Mouse (Mus musculus): ENCODE results near the gene Szt2. TPM values are rescaled to one million over a fixed set of nuclear protein-coding genes. Genes with fewer than 3 reads are reported as not detected.

The Szt2 gene
- polyA plus RNA-seq, 1 experiment from 2014 or later = 8.6 TPM

- DNase-seq (ENCODE audit: low spot score) = no peak
- WGBS = 88% methylated on average over 6 of the region's 6 CpGs
- Histone ChIP-seq H3K36me3 (peaks cover 63% of the 10 kb centered on the region), H3K27me3 (ENCODE audit: insufficient read depth, poor library complexity, severe bottlenecking) (no peaks in the 10 kb centered on the region), H3K9me3 (no peaks in the 10 kb centered on the region), H3K4me1 (peaks cover 16% of the 10 kb centered on the region), H3K4me3 (no peak overlapping the region), H3K27ac (no peak overlapping the region)
Observed at GRCm38 (mm10) chr4:118362879-118363278, 46.2 kb downstream of the Szt2 start.

GRCm38 (mm10) chr4:118361451-118361850, 47.6 kb downstream of the Szt2 start:
- H3K4me1 ChIP-seq = peaks cover 16% of the 10 kb centered on the region
- WGBS = 84% methylated on average over 5 of the region's 5 CpGs
- H3K36me3 ChIP-seq = peaks cover 51% of the 10 kb centered on the region

GRCm38 (mm10) chr4:118359896-118360720, 49.0 kb downstream of the Szt2 start:
- no peaks in the 10 kb centered on the region for H3K9me3 ChIP-seq
- H3K36me3 ChIP-seq = peaks cover 38% of the 10 kb centered on the region
- peak overlapping the region; percentile 79 for H3K4me3 ChIP-seq
- H3K27ac ChIP-seq = peak overlapping the region; percentile 95
- H3K4me1 ChIP-seq = peaks cover 16% of the 10 kb centered on the region
- H3K27me3 ChIP-seq (ENCODE audit: insufficient read depth, poor library complexity, severe bottlenecking) = no peaks in the 10 kb centered on the region
- WGBS = 1% methylated on average over 54 of the region's 54 CpGs
- peak; percentile 90 for DNase-seq (ENCODE audit: low spot score)

More at GRCm38 (mm10) chr4:118361451-118361850, 47.6 kb downstream of the Szt2 start:
- no peak overlapping the region for H3K27ac ChIP-seq
- no peak for DNase-seq (ENCODE audit: low spot score)
- no peak overlapping the region for H3K4me3 ChIP-seq
- H3K27me3 ChIP-seq (ENCODE audit: insufficient read depth, poor library complexity, severe bottlenecking) = no peaks in the 10 kb centered on the region
- no peaks in the 10 kb centered on the region for H3K9me3 ChIP-seq

- no peaks in the 10 kb centered on the region for H3K27me3 ChIP-seq (ENCODE audit: insufficient read depth, poor library complexity, severe bottlenecking)
- H3K36me3 ChIP-seq = peaks cover 30% of the 10 kb centered on the region
- 18% methylated on average over 21 of the region's 21 CpGs for whole genome bisulfite sequencing
- peaks cover 16% of the 10 kb centered on the region for H3K4me1 ChIP-seq
- DNase-seq (ENCODE audit: low spot score) = no peak
- H3K27ac ChIP-seq = peak overlapping the region; percentile 95
- peak overlapping the region; percentile 79 for H3K4me3 ChIP-seq
- H3K9me3 ChIP-seq = no peaks in the 10 kb centered on the region
Observed at GRCm38 (mm10) chr4:118359211-118359895, 49.7 kb downstream of the Szt2 start.

GRCm38 (mm10) chr4:118358159-118358895, 50.7 kb downstream of the Szt2 start:
- H3K27me3 ChIP-seq (ENCODE audit: insufficient read depth, poor library complexity, severe bottlenecking) = no peaks in the 10 kb centered on the region
- no peak for DNase-seq (ENCODE audit: low spot score)
- H3K27ac ChIP-seq = no peak overlapping the region
- H3K4me3 ChIP-seq = no peak overlapping the region
- WGBS = 77% methylated on average over 17 of the region's 17 CpGs
- no peaks in the 10 kb centered on the region for H3K9me3 ChIP-seq
- H3K36me3 ChIP-seq = peaks cover 20% of the 10 kb centered on the region
- peaks cover 16% of the 10 kb centered on the region for H3K4me1 ChIP-seq

- Histone ChIP-seq H3K9me3 (no peaks in the 10 kb centered on the region), H3K27me3 (ENCODE audit: insufficient read depth, poor library complexity, severe bottlenecking) (no peaks in the 10 kb centered on the region), H3K27ac (no peak overlapping the region), H3K36me3 (peaks cover 12% of the 10 kb centered on the region), H3K4me1 (peaks cover 16% of the 10 kb centered on the region), H3K4me3 (no peak overlapping the region)
- 82% methylated on average over 8 of the region's 8 CpGs for WGBS
- no peak for DNase-seq (ENCODE audit: low spot score)
Observed at GRCm38 (mm10) chr4:118357504-118357903, 51.6 kb downstream of the Szt2 start.

GRCm38 (mm10) chr4:118356738-118357137, 52.3 kb downstream of the Szt2 start:
- Histone ChIP-seq H3K4me1 (peaks cover 16% of the 10 kb centered on the region), H3K4me3 (no peak overlapping the region), H3K36me3 (peaks cover 4% of the 10 kb centered on the region), H3K9me3 (no peaks in the 10 kb centered on the region), H3K27me3 (ENCODE audit: insufficient read depth, poor library complexity, severe bottlenecking) (no peaks in the 10 kb centered on the region), H3K27ac (no peak overlapping the region)
- WGBS = 78% methylated on average over 6 of the region's 6 CpGs
- DNase-seq (ENCODE audit: low spot score) = no peak

- no peaks in the 10 kb centered on the region for H3K27me3 ChIP-seq (ENCODE audit: insufficient read depth, poor library complexity, severe bottlenecking)
- 64% methylated on average over 3 of the region's 3 CpGs for WGBS
- peaks cover 2% of the 10 kb centered on the region; the same call in 1 of the 2 replicates for H3K4me1 ChIP-seq
- H3K9me3 ChIP-seq = no peaks in the 10 kb centered on the region
- no peaks in the 10 kb centered on the region for H3K36me3 ChIP-seq
- H3K27ac ChIP-seq = no peak overlapping the region
- H3K4me3 ChIP-seq = no peak overlapping the region
- DNase-seq (ENCODE audit: low spot score) = no peak
Observed at GRCm38 (mm10) chr4:118354289-118354688, 54.8 kb downstream of the Szt2 start.

GRCm38 (mm10) chr4:118353689-118354088, 55.4 kb downstream of the Szt2 start:
- 86% methylated on average over 6 of the region's 6 CpGs for WGBS
- no peaks in the 10 kb centered on the region for H3K27me3 ChIP-seq (ENCODE audit: insufficient read depth, poor library complexity, severe bottlenecking)
- no peak overlapping the region for H3K4me3 ChIP-seq
- no peaks in the 10 kb centered on the region for H3K9me3 ChIP-seq
- no peaks in the 10 kb centered on the region for H3K4me1 ChIP-seq
- DNase-seq (ENCODE audit: low spot score) = no peak
- H3K36me3 ChIP-seq = no peaks in the 10 kb centered on the region
- H3K27ac ChIP-seq = no peak overlapping the region

- no peak overlapping the region for H3K27ac ChIP-seq
- DNase-seq (ENCODE audit: low spot score) = no peak
- no peaks in the 10 kb centered on the region for H3K27me3 ChIP-seq (ENCODE audit: insufficient read depth, poor library complexity, severe bottlenecking)
- H3K4me1 ChIP-seq = peaks cover 15% of the 10 kb centered on the region
- no peak overlapping the region for H3K4me3 ChIP-seq
- WGBS = 91% methylated on average over 3 of the region's 3 CpGs
- no peaks in the 10 kb centered on the region for H3K9me3 ChIP-seq
- H3K36me3 ChIP-seq = no peaks in the 10 kb centered on the region
Observed at GRCm38 (mm10) chr4:118351828-118352227, 57.2 kb downstream of the Szt2 start.

- Histone ChIP-seq H3K4me1 (peaks cover 15% of the 10 kb centered on the region), H3K27me3 (ENCODE audit: insufficient read depth, poor library complexity, severe bottlenecking) (no peaks in the 10 kb centered on the region)
- 59% methylated on average over 2 of the region's 2 CpGs for WGBS
Observed at GRCm38 (mm10) chr4:118350864-118351263, 58.2 kb downstream of the Szt2 start.

GRCm38 (mm10) chr4:118347529-118348309, 61.4 kb downstream of the Szt2 start:
- WGBS = 35% methylated on average over 13 of the region's 13 CpGs
- no peak for DNase-seq (ENCODE audit: low spot score)
- Histone ChIP-seq H3K27me3 (ENCODE audit: insufficient read depth, poor library complexity, severe bottlenecking) (no peaks in the 10 kb centered on the region), H3K4me1 (peaks cover 15% of the 10 kb centered on the region), H3K36me3 (no peaks in the 10 kb centered on the region), H3K9me3 (no peaks in the 10 kb centered on the region), H3K27ac (peak overlapping the region; percentile 49), H3K4me3 (no peak overlapping the region)

More at GRCm38 (mm10) chr4:118350864-118351263, 58.2 kb downstream of the Szt2 start:
- Histone ChIP-seq H3K4me3 (no peak overlapping the region), H3K9me3 (no peaks in the 10 kb centered on the region), H3K36me3 (no peaks in the 10 kb centered on the region), H3K27ac (no peak overlapping the region)
- no peak for DNase-seq (ENCODE audit: low spot score)

Data from heart, embryonic 10.5 days (tissue).